Mouse (Mus musculus) liver, embryonic 15.5 days (tissue): ENCODE data around the gene S100a11. TPM values are rescaled to one million over a fixed set of nuclear protein-coding genes. Genes with fewer than 3 reads are reported as not detected.

Experiments
- ATAC-seq: fragments of 200-750 bp; cut with Nextera tagmentation; 2 replicates; pipeline ENCODE4 v1.8.0; 2017; ENCODE audit warnings: moderate number of reproducible peaks, mild to moderate bottlenecking, moderate library complexity; ENCODE audit not compliant: insufficient read depth
- H3K27ac ChIP-seq: fragments of 300-500 bp; sonication (generic); replicated peaks from 2 replicates; pipeline ENCODE4 v1.5.1; 2015; ENCODE audit warnings: mild to moderate bottlenecking, inconsistent platforms
- H3K27me3 ChIP-seq: fragments of 300-500 bp; sonication (generic); 2 replicates; pipeline ENCODE4 v1.6.1; 2015; ENCODE audit warnings: mild to moderate bottlenecking, inconsistent platforms
- H3K36me3 ChIP-seq: fragments of 300-500 bp; sonication (generic); replicated peaks from 2 replicates; pipeline ENCODE4 v1.6.1; 2015; ENCODE audit warnings: moderate library complexity, mild to moderate bottlenecking, inconsistent platforms
- H3K4me1 ChIP-seq: fragments of 300-500 bp; sonication (generic); replicated peaks from 2 replicates; pipeline ENCODE4 v1.6.1; 2015; ENCODE audit warnings: inconsistent platforms
- H3K4me2 ChIP-seq: fragments of 300-500 bp; sonication (generic); 2 replicates; pipeline ENCODE4 v1.6.1; 2015; ENCODE audit warnings: moderate library complexity, mild to moderate bottlenecking, inconsistent platforms
- H3K4me3 ChIP-seq: fragments of 300-500 bp; sonication (generic); replicated peaks from 2 replicates; pipeline ENCODE4 v1.5.1; 2015; ENCODE audit warnings: mild to moderate bottlenecking, inconsistent platforms
- H3K9ac ChIP-seq: fragments of 300-500 bp; sonication (generic); 2 replicates; pipeline ENCODE4 v1.6.1; 2015; ENCODE audit warnings: moderate library complexity, mild to moderate bottlenecking, inconsistent platforms
- H3K9me3 ChIP-seq: fragments of 300-500 bp; sonication (generic); replicated peaks from 2 replicates; pipeline ENCODE4 v1.6.1; 2016; ENCODE audit warnings: inconsistent platforms
- WGBS: fragments of 180-500 bp; shearing (Covaris S2); methylation state at CpG from one replicate; pipeline ENCODE4 v1.1.7; 2015; ENCODE audit warnings: mixed read lengths; ENCODE audit not compliant: insufficient replicate concordance; 5-methylcytosine and 5-hydroxymethylcytosine counted together
- polyA plus RNA-seq: library from polyadenylated mRNA; unstranded; fragments of >200 nt; fragmentation: Nextera tagmentation; extraction: Ambion mirVana; gene quantifications from 2 replicates; pipeline ENCODE4 v1.2.1, GENCODE M21; 2015

Gene S100a11
- polyA plus RNA-seq, 1 experiment from 2014 or later = 201 TPM

DNA sequence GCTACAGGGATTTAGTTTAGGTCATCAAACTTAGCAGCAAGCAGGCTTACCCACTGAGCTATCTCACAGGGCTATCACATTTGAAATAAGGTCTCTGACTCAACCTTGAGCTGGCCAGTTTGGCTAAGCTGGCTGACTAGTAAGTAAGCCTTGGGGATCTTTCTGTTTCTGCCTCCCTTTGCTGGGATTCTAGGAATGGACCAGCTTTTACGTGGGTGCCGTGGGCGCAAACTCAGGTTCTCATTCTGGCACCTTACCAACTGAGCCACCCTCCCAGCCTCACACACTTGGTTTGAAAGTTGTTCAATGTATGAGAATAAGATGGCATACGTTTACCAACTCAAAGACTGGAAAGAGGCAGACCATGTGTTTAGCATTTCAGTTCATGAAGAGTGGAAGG lies 42.9 kb downstream of the S100a11 start:
- H3K27me3 ChIP-seq = no peaks in the 10 kb centered on the region
- no peaks in the 10 kb centered on the region for H3K9me3 ChIP-seq
- no peak overlapping the region for H3K9ac ChIP-seq
- WGBS = 74% methylated on average over 4 of the region's 4 CpGs
- no peaks in the 10 kb centered on the region for H3K36me3 ChIP-seq
- H3K4me2 ChIP-seq = no peak overlapping the region
- no peak overlapping the region for H3K4me3 ChIP-seq
- H3K27ac ChIP-seq = no peak overlapping the region
- no peak for ATAC-seq
- H3K4me1 ChIP-seq = no peaks in the 10 kb centered on the region

DNA sequence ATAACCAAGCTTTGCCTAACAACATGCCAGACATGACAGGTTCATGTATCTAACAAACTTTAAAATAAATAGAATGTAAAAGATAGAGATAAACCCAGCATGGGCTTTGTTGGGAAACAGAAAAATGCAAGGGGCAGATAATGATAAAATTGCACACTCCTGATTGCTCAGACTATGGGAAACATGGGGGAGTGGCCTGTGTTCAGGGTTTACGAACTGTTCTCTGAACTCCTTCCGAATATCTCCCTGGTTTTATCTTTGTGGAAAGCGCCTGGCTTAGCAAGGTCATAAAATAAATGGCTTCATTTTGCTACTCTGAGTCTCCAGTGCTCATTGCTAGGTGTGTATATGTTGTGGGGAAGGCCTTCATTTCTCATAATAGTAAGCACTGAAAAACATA lies 46.6 kb downstream of the S100a11 start:
- H3K9ac ChIP-seq = no peak overlapping the region
- no peaks in the 10 kb centered on the region for H3K36me3 ChIP-seq
- H3K4me2 ChIP-seq = no peak overlapping the region
- no peak overlapping the region for H3K27ac ChIP-seq
- no peak overlapping the region for H3K4me3 ChIP-seq
- no peak for ATAC-seq
- no peaks in the 10 kb centered on the region for H3K4me1 ChIP-seq
- WGBS = 38% methylated on average over 3 of the region's 3 CpGs
- H3K9me3 ChIP-seq = no peaks in the 10 kb centered on the region
- H3K27me3 ChIP-seq = no peaks in the 10 kb centered on the region

DNA sequence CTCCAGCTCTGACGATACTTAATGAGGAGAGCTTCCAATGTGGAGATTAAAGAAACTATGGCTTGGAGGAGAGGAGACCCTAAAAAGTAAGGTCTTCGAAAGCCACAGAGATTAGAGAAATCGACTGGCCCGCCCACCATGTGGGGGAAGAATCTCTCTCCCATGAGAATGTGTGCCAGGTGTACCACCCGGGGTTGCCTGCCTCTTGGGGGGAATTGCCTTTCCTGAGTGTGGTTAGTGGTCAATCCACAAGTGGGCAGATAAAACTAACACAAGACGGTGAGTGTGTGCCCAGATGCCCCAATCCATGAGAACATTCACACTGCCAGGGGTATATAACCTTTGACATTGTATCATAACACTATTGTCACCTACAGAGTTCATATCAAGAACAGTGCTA lies 47.4 kb downstream of the S100a11 start:
- ATAC-seq = no peak
- no peak overlapping the region for H3K4me3 ChIP-seq
- H3K36me3 ChIP-seq = no peaks in the 10 kb centered on the region
- H3K9me3 ChIP-seq = no peaks in the 10 kb centered on the region
- H3K4me2 ChIP-seq = no peak overlapping the region
- H3K9ac ChIP-seq = no peak overlapping the region
- H3K4me1 ChIP-seq = no peaks in the 10 kb centered on the region
- H3K27ac ChIP-seq = no peak overlapping the region
- no peaks in the 10 kb centered on the region for H3K27me3 ChIP-seq
- WGBS = 57% methylated on average over 6 of the region's 6 CpGs

DNA sequence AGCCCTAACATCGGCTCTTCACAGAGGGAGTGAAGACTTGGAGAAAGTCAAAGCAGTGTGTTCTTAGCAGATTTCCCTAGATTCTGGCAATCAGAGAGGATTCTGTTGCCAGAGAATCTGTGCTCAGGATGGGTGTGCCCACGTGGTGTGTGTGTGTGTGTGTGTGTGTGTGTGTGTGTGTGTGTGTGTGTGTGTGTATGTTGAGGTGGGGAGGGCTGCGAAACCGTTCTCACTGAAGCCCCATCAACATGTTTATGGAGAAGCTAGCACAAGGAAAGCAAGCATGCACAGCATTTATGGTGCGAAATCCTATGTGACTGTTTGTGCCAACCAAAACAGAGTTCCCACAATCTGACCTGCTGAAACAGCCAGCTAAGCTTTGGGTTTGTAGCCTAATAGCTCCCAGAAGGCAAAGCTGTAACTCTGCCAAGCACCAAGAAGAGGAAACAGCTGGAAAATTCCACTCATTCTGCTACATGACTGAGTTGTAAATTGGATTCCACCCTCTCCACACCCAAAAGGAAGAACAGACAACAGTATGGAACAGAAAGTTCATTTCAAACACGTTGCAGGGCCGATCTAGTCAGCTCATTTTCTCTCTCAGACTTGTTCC lies 48.2 kb downstream of the S100a11 start:
- Histone ChIP-seq H3K27ac (no peak overlapping the region), H3K9me3 (no peaks in the 10 kb centered on the region), H3K36me3 (no peaks in the 10 kb centered on the region), H3K9ac (no peak overlapping the region), H3K4me3 (no peak overlapping the region), H3K27me3 (no peaks in the 10 kb centered on the region), H3K4me2 (no peak overlapping the region), H3K4me1 (no peaks in the 10 kb centered on the region)
- no peak for ATAC-seq
- 46% methylated on average over 7 of the region's 7 CpGs for WGBS

DNA sequence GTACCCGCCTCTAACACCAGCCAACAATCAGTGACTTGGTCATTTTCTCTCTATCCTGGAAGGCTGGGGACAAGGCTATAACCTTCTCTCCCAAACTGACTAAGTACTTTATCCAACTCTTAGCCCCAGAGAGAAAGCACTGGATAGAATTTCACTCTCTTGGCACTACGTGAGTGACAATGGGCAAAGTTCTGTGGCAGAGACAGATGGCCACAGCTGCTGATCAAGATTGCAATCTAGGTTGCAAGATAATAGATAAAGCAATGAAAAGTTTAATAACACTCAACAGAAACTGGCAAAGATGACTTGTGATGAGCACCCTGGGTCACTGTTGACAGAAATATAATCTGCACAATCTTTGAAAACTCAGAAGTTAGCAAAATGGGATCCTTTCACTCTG lies 48.8 kb downstream of the S100a11 start:
- Histone ChIP-seq H3K4me3 (no peak overlapping the region), H3K9ac (no peak overlapping the region), H3K27ac (no peak overlapping the region), H3K9me3 (no peaks in the 10 kb centered on the region), H3K4me2 (no peak overlapping the region), H3K36me3 (no peaks in the 10 kb centered on the region), H3K4me1 (no peaks in the 10 kb centered on the region), H3K27me3 (no peaks in the 10 kb centered on the region)
- 50% methylated on average over 2 of the region's 2 CpGs for WGBS
- no peak for ATAC-seq

DNA sequence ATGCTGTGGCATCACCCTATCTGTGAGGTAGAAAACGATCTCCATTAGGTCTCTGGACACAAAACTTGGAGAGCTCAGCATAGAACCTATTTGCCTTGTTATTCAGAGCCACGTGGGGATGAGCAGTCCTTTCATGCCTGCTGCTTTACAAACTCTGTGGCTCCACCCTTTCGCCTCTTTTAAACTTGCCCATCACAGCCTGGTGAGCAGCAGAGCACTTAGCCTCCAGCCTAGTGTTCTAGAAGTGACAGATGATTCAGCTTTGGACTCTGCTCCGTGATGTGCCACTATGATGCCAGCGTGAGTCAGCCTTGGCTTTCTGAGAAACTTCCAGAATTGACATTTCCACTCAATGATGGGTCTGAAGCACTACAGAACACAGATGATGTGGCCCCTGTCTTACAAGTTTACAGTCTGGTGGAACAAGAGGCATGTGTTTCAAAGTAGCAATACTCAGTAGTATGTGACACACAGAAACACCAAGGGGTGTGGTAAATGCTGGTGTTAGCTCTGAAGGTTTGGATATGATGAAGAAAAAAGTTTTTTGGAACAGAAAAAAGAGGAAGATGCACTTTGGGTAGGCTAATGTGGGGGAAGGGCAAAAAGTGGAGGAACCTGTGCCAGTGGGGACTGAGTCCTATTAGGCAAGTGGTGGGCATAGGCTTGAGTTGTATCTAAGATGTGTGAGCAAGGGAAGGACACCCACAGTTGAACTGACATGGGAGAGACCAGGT lies 51.9 kb downstream of the S100a11 start:
- no peaks in the 10 kb centered on the region for H3K36me3 ChIP-seq
- H3K9ac ChIP-seq = no peak overlapping the region
- H3K4me3 ChIP-seq = no peak overlapping the region
- ATAC-seq = no peak
- no peaks in the 10 kb centered on the region for H3K4me1 ChIP-seq
- no peaks in the 10 kb centered on the region for H3K27me3 ChIP-seq
- no peak overlapping the region for H3K27ac ChIP-seq
- H3K4me2 ChIP-seq = no peak overlapping the region
- 45% methylated on average over 5 of the region's 5 CpGs for WGBS
- no peaks in the 10 kb centered on the region for H3K9me3 ChIP-seq

Other genes with a start within 250 kb of the S100a11 start
- gene Flg, start 247.0 kb upstream of the S100a11 start, polyA plus RNA-seq = not detected in 2 replicates
- gene Hrnr, start 200.7 kb upstream of the S100a11 start, polyA plus RNA-seq = 0.05 TPM in 1 of 2 replicates, not detected in the other
- not detected in 2 replicates for gene Rptn, start 126.8 kb upstream of the S100a11 start, polyA plus RNA-seq
- gene Tchh, start 78.2 kb upstream of the S100a11 start, polyA plus RNA-seq = 0.03 and 0.06 TPM in 2 replicates
- not detected in 2 replicates for gene Tchhl1, start 51.7 kb upstream of the S100a11 start, polyA plus RNA-seq
- 48.2 and 50.9 TPM in 2 replicates for gene S100a10, start 34.6 kb downstream of the S100a11 start, polyA plus RNA-seq
- gene Tdpoz2, start 132.2 kb downstream of the S100a11 start, polyA plus RNA-seq = not detected in 2 replicates
- gene Tdpoz1, start 155.8 kb downstream of the S100a11 start, polyA plus RNA-seq = not detected in 2 replicates
- gene Gm37596, start 172.6 kb downstream of the S100a11 start, polyA plus RNA-seq = not detected in 2 replicates